Mouse (Mus musculus) kidney, postnatal 36 days (tissue): ENCODE measurements around the gene Wnt1.

ENCODE experiments used
- DNase-seq, 2 experiments: peaks; one replicate each; pipeline ENCODE4 v3.0.0; 2021 to 2022; ENCODE audit warnings: mixed read lengths in 2 of 2

Wnt1 gene

DNA sequence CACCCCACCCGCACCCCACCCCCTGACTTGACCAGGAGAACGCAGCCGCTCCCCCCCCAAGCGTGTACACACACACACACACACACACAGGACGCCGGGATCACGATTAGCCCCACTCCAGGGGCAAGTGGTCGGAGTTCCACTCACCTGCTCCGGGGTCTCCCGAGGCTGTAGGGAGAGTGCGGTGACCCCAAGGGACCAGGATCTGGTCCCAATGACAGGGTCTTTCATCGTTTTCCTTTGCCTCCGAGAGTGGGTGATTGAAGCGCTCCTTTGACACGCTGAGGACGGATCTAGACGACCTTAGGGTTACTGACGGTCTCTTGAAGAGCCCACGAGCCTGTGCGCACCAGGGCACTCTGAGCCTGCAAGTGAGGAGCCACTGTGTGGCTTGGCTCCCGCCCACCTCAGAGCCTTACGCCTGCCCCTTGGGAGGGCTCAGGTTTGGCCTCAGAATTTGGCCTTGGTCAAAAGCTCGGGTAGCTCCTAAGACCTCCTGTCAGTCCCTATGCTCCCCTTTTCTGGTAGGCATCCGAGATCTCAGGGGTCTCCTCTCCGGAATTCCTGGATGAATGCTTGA lies 11.4 kb upstream of the Wnt1 start:
- no peak for DNase-seq

DNA sequence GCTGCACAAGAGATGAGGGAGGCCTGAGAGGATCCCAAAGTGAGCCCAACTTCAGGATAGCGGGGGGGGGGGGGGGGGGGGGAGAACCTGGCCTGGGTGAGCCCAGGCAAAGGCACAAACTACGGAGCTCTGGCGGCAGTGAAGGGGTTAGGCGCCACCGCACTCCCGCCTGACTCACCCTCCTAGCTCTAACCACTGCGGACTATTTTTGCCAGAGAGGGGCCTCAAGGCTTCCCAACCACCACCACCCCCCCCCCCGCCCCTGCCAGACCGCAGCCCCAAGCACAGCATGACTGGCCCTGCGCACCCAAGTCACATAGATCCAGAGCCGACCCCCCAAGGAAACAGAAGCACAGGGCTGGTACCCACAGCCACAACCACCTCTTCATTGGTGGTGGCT lies 10.9 kb upstream of the Wnt1 start:
- no peak for DNase-seq

DNA sequence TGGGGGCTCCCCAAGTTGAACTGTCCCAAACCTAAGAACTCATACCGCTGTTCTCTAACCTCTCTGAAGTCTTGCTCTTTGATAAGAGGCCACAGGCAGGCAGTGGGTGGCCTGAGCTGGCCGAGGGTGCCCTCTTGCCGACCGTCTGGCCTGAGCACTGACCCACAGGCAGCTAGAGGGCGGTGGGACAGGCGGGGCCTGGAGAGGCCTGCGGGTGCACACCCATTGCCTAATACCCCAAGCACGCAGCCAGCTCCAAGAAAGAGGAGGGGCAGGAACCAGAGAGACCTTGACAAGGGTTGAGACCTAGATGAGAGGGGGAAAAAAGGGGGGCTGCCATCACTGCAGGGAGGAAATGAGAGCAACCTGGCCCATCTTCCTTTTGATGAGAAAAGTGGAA lies 9.6 kb upstream of the Wnt1 start:
- no peak for DNase-seq

DNA sequence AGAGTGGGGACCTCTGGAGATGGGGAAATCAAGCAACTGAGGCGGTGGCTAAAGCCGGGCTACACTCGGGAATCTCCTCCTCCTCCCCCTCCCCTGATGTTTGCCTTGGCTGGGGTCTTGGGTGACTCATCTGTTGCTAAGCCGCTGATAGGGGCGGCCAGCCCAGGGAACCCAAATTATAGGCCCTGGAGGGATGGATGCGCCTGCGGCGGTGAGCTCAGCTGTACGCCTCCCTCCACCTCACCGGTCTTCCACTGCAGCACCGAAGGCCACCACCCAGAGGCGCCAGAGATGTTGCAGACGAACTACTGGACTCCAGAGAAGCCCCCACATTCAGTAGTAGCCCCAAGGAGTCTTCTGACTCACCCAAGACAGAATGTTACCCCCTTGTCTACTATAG lies 9.1 kb upstream of the Wnt1 start:
- peak in 1 of 2 experiments; percentile 25 for DNase-seq

DNA sequence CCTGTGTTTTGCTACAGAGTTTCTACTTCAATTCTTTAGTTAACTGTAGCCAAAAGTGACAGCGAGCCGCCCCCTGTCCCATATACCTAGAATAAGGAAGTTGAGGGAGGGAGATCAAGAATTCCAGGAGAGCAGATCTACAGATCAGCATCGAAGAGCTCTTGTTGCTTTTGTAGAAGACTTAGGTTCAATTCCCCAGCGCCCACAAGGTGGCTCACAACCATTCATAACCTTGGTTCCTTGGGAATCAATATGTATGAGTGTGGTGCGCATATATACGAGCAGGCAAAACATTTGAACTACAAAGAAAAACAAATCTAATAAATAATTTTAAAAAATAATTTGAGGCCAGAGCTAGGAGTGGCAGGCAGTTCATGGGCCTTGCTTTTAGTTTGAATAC lies 8.5 kb upstream of the Wnt1 start:
- no peak for DNase-seq

DNA sequence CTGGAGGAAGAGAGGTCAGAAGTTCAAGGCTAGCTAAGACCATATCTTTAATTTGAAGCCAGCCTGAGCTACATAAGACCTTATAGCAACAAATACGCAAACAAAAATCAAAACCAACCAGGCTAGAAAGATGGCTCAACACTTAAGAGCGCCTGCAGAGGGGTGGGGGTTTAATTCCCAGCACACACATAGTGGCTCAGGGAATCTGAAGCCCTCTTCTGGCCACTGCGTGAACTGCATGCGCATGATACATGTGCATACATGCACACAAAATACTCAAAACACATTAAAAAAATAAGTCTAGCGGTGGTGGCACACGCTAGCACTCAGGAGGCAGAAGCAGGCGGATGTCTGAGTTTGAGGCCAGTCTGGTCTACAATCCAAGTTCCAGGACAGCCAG lies 3.9 kb upstream of the Wnt1 start:
- DNase-seq: peak in 1 of 2 experiments; percentile 62

DNA sequence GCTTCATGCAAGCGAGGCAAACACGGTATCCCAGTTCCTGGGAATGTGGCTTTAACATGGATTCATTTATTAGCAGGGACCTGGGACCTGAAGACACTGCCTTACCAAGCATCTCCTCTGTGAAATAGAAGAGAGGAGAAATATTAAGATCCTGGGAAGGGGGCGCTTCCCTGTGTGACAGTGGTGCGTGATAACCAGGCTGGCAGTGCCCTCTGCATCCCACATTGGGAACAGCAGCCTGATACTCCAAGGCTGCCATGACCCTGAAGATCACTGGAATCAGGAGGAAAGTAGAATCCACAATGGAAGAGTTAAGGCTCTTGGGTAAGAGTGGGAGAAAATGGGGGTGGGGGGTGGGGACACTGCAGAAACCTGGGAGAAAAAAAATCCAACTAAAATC lies 1.7 kb upstream of the Wnt1 start:
- DNase-seq: peak in 1 of 2 experiments; percentile 44

DNA sequence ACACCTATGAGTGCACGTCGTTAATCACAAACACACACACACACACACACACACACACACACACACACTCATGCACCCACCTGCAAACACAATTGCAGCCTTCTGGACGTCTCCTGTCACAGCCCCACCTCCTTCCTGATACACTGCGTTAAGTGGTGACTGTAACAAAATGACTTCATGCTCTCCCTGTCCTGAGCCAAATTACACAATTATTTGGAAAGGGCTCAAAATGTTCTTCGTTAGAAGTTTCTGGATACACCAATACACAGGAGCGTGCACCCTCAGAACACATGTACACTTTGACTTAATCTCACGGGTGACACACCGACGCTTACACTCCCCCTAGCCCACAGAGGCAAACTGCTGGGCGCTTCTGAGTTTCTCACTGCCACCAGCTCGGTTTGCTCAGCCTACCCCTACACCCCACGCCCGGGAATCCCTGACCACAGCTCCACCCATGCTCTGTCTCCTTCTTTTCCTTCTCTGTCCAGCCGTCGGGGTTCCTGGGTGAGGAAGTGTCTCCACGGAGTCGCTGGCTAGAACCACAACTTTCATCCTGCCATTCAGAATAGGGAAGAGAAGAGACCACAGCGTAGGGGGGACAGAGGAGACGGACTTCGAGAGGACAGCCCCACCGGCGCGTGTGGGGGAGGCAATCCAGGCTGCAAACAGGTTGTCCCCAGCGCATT lies 541 bp upstream of the Wnt1 start:
- DNase-seq: no peak

DNA sequence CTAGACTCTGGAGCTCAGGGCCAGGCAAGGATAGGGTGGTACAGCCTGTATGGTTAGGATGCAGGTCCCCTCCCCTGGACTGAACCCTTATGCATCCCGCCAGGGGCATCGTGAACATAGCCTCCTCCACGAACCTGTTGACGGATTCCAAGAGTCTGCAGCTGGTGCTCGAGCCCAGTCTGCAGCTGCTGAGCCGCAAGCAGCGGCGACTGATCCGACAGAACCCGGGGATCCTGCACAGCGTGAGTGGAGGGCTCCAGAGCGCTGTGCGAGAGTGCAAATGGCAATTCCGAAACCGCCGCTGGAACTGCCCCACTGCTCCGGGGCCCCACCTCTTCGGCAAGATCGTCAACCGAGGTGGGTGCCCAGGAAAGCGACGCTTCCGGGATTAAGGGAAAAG lies 1.1 kb downstream of the Wnt1 start:
- no peak for DNase-seq

DNA sequence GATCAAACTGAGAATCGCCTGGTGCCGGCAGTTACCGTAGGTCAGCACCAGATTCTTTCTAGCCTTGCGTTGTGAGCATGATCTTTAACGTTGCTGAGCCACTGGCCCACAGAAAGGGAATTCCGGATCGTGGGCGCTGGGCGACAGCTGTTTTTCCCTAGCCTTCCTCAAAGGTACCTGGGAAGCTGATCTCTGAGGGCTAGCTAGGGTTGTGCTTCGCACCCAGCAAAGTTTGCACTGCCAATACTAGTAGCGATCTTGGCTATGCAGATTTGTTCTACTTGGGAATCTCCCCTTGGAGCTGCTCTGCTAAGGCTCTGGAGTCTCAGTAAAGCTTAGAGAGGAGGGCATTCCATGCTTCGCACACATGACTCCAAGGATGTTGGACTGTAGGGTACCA lies 1.6 kb downstream of the Wnt1 start:
- no peak for DNase-seq

DNA sequence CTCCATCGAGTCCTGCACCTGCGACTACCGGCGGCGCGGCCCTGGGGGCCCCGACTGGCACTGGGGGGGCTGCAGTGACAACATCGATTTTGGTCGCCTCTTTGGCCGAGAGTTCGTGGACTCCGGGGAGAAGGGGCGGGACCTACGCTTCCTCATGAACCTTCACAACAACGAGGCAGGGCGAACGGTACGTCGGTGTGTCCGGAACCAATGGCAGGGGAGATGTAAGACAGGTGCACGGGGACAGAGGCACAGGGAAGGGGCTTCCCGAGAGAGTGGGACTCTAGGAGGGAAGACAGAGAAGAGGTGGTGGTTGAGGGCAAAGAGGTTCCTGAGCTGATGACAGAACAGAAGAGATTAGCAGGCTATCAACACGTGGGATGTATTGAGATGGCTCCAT lies 2.1 kb downstream of the Wnt1 start:
- no peak for DNase-seq

DNA sequence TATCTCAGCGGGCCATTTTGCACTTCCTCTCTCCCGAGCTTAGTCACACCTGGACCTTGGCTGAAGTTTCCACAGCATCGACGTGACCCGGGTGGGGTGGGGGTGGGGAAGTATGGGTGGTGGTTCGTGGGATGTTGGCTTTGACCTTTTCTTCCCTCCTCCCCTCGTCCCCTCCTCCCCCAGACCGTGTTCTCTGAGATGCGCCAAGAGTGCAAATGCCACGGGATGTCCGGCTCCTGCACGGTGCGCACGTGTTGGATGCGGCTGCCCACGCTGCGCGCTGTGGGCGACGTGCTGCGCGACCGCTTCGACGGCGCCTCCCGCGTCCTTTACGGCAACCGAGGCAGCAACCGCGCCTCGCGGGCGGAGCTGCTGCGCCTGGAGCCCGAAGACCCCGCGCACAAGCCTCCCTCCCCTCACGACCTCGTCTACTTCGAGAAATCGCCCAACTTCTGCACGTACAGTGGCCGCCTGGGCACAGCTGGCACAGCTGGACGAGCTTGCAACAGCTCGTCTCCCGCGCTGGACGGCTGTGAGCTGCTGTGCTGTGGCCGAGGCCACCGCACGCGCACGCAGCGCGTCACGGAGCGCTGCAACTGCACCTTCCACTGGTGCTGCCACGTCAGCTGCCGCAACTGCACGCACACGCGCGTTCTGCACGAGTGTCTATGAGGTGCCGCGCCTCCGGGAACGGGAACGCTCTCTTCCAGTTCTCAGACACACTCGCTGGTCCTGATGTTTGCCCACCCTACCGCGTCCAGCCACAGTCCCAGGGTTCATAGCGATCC lies 2.8 kb downstream of the Wnt1 start:
- no peak for DNase-seq

DNA sequence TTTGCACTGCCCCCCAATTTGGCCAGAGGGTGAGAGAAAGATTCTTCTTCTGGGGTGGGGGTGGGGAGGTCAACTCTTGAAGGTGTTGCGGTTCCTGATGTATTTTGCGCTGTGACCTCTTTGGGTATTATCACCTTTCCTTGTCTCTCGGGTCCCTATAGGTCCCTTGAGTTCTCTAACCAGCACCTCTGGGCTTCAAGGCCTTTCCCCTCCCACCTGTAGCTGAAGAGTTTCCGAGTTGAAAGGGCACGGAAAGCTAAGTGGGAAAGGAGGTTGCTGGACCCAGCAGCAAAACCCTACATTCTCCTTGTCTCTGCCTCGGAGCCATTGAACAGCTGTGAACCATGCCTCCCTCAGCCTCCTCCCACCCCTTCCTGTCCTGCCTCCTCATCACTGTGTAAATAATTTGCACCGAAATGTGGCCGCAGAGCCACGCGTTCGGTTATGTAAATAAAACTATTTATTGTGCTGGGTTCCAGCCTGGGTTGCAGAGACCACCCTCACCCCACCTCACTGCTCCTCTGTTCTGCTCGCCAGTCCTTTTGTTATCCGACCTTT lies 3.6 kb downstream of the Wnt1 start:
- no peak for DNase-seq

DNA sequence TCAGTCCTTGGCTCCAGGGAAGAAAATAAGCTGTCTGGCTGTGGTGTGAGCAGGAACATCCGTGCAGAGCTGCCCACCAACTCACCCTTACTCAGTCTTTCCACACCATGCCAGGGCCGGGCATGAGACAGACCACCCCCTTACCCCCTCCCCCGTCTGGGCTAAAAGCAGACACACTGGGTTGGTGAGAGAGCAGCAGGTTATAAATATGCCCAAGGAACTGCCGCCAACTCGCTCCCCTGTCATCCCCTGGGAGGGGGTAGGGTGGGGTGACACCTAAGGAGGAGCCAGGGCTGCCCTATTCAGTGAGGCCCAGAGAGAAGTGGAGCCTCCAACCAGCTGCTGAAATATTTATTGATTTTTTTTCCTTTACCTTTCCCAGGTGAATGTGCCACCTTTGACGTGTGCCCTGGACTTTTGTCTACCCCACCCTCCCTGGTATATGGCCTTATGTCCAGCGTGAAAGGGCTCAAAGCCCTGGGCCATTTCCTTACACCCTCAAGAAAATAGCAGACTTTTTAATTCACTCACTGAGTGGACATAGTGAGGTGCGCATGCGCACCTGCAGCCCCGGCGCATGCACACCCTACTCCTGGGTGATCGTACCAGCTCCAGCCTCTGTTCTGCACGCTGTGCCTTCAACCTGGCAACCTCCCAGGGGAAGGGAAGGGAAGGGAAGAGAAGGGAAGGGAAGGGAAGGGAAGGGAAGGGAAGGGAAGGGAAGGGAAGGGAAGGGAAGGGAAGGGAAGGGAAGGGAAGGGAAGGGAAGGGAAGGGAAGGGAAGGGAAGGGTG lies 7.3 kb downstream of the Wnt1 start:
- DNase-seq: peak in 1 of 2 experiments; percentile 25

DNA sequence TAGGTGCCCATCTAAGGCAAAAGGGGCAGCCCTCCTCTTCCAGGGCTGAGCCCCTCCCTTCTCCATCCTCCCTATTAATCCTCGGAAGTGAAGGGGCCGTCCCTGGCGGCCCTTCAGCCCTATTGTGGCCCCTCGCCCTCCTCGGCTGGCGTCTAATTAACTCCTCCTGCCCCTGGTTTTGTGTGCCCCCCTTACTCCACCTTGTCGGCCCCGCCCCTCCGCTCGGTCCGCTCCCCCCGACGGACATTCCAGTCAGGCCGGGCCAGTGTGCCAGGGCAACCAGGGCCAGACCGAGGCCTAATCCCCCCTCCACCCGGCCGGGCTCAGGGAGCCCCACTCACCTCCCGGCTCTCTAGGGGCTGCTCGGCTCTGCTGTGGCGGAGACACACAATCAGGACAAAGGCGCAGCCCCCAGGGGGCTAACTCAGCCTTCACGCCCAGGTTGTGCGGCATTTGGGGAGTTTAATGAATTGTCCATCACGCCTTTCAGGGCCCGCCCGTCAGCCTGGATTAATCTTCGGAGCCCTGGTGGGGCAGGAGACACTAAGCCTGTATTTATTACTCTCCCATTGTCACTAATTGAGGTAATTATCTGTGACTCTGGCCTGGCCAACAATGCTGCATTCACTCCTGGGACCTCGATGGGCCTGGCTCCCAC lies 8.3 kb downstream of the Wnt1 start:
- DNase-seq: no peak

DNA sequence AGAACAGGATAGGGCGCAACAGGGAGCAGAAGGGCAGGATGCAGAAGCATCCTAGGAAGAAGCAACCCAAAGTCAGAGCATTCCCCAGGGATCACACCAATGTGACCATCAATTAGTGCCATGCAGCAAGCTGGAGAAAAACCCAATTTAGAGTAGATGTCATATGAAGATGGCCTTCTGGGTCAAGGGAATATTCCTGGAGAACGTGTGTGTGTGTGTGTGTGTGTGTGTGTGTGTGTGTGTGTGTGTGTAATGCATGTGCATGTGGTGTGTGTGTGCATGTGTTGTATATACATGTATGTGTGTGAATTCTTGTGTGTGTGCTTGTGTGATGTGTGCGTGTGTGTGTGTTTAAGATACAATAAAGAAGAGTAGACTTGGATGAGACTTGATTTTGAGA lies 9.2 kb downstream of the Wnt1 start:
- no peak for DNase-seq

DNA sequence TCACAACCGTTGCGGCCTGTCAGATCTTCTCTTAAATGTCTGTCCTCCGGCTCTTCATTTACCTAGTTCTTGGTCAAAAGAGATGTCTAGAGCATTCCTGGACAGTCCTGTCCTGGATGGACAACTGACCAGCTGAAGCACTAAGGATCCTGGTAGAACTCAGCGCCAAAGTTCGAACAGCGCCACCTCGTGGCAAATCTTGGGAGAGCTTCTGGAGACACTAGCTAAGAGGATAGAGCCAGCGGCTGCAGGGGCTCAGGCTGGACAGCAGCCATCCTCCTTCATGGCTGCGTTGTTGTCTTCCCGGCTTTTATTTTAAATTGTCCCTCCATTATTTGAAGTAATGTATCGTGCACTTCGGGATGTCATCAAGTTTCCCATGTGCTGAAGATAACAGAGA lies 9.7 kb downstream of the Wnt1 start:
- peak; percentile 79 to 93 for DNase-seq

DNA sequence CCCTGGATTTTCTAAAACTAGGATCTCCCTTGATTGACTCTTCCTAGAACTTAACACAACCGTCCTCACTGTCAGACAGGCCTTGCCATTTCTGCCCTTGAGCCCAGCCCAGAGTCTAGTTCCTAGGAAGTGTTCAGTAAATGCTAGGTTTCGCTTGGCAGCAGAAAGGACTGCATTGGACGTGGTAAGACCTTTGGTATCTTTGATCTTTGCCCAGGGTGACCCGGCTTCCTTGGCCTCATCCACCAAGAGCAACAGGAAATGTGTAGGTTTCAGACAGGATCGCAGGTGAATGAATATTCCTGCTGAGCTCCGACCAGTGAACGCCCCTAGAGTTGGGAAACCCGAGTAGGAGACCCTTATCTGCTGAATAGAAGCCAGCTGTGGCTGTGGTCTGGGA lies 13.3 kb downstream of the Wnt1 start:
- peak; percentile 60 to 65 for DNase-seq

DNA sequence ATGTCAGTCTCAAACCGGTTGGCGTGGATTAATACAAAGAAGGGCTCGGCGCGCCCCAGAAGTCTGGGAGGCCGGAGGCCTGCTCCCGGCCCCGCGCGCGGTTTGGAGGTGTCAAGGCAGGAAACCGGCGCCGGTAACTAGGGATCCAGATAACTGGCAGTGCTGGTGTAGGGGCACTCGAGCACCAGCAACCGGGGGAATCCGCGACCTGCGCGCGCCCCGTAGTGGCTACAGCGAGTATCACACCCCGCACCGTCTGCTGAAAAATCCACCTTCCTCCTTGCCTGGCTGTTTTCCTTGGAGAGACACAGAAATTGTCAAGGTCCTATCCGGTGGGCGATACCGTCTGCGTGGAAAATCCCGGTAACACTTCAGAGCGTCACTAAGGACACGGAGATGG lies 14.4 kb downstream of the Wnt1 start:
- peak; percentile 83 to 92 for DNase-seq

DNA sequence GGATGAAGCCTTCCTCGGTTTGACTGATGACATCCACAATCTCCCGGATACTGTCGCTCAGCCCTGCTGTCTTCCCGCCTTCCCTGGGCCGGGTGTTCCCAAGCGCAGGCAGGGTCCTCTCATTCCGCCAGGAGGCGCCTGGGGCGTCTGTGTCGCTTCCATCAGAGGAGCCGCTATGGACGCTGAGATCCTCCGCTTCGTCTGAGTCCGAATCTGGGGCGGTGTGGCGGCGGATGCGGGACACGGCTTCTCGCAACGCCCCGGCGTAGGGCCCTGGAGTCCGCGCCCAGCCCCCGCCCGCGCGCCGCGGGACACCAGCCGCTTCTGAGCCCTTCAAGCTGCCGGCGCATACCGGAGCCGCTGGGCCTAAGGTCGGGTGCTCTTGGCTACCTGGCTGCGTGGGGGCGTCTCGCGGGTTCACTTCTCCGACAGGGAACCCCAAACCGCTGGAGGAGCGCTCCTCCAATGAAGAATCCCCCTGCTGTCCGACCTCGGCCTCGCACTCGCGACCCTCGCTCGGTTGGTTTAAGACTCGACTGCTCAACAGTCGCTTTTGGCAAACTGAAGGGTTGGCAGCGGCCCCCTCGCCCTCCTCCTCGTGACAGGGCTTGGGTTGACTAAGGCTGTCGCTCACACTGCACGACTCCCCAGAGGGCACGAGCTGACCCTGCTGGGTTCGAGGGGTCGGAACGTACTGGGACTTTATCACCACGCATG lies 15.8 kb downstream of the Wnt1 start:
- DNase-seq: peak; percentile 61 to 89

DNA sequence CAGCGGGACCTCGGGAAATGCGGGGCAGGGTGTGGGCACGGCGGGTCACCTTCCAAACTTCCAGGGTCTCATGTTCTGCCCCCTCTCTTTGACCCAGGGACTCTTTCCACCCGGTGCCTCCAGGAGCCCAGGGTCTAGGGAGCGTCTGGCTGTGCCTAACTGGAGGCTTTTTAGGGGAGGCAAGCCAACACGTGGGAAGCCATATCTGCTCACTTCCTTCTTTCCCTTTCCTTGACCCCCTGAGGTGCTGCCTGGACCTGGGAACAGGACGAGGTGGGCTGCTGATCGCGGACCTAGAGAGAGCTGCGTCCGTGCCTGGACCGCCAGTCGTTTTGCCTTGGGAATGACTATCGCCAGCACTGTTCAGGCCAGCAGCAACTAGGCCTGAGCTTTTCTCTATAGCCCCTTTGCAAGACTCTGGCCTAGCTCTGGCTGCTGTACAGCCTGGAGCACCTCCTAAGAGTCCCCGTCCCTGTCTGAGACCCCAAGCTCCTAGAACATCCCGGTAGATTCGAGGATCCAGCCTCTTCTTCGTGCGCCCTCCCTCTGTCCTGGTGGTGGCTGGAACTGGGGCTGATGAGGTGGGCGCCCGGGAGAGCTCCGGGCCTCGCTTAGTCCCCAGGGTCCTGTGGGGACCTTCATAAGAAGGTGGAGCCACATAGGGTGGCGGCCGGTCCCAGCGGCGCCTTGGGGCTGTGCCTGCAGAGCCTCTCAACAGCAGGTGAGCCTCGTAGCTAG lies 16.6 kb downstream of the Wnt1 start:
- DNase-seq: no peak
